In genomic region chr1:121486803-121487202, GRCm38 (mm10) we compare ENCODE assay signal across 27 mouse cellular contexts. TPM values are rescaled to one million over a fixed set of nuclear protein-coding genes. Genes with fewer than 3 reads are reported as not detected.
DNase-seq lines count a peak whose midpoint lies in the region; ATAC-seq and TF ChIP-seq lines count a peak whose summit lies in the region.
"Had no signal": no experiment of that assay in that cellular context is flagged by ENCODE, and none has a peak within 500 bp of the region (broad histone marks: within the 10 kb centered on the region; RNA-seq: fewer than 3 reads in every experiment).

No protein-coding gene starts in this region.

- H3K9me3 ChIP-seq in heart, embryonic 11.5 days (replicated peaks; ENCODE audit: control insufficient read depth, low read length) = no peaks in the 10 kb centered on the region
- no peaks in the 10 kb centered on the region for H3K9me3 ChIP-seq in liver, postnatal 0 days (ENCODE audit: low read length)
- H3K9me3 ChIP-seq: G1E had no signal

- no peaks in the 10 kb centered on the region for H3K79me2 ChIP-seq in liver, adult 2 months (ENCODE audit: control insufficient read depth, insufficient read depth, low read length)

- no peak overlapping the region for H3K27ac ChIP-seq in heart, embryonic 11.5 days (ENCODE audit: low read depth, low read length)
- no peak overlapping the region for H3K27ac ChIP-seq in liver, adult 2 months (replicated peaks; ENCODE audit: insufficient read depth, low read depth, low read length)
- no peak overlapping the region for H3K27ac ChIP-seq in liver, postnatal 0 days (ENCODE audit: low read depth)
- no peak overlapping the region for H3K27ac ChIP-seq in testis, adult 2 months (ENCODE audit: control insufficient read depth, insufficient read depth, low read depth, low read length)

- no peak overlapping the region for H3K4me3 ChIP-seq in heart, embryonic 11.5 days (ENCODE audit: low read depth, low read length)
- no peak overlapping the region for H3K4me3 ChIP-seq in liver, adult 2 months (ENCODE audit: insufficient read depth, low read depth, low read length)
- no peak overlapping the region for H3K4me3 ChIP-seq in liver, postnatal 0 days (ENCODE audit: low read depth, low read length)
- H3K4me3 ChIP-seq in testis, adult 2 months (ENCODE audit: control insufficient read depth, low read depth, low read length) = peak overlapping the region; percentile 60

- H3K4me1 ChIP-seq in heart, embryonic 11.5 days (ENCODE audit: control insufficient read depth, insufficient read depth, low read length) = no peaks in the 10 kb centered on the region
- H3K4me1 ChIP-seq in liver, adult 2 months (ENCODE audit: control insufficient read depth, insufficient read depth, low read length) = no peaks in the 10 kb centered on the region
- H3K4me1 ChIP-seq in liver, postnatal 0 days (ENCODE audit: insufficient read depth) = no peaks in the 10 kb centered on the region
- H3K4me1 ChIP-seq in testis, adult 2 months (ENCODE audit: control insufficient read depth, insufficient read depth, low read length) = no peaks in the 10 kb centered on the region

- no peak overlapping the region for H3K4me2 ChIP-seq in heart, embryonic 11.5 days
- no peak overlapping the region for H3K4me2 ChIP-seq in liver, postnatal 0 days (ENCODE audit: low read depth, low read length)

- peak; percentile 76 for DNase-seq in heart, adult 11 months
- peak; percentile 55 for DNase-seq in liver, adult 2 months (ENCODE audit: extremely low read depth, low read depth, low spot score)
- DNase-seq in liver, postnatal 0 days = no peak
- no peak for DNase-seq in testis, postnatal 14 days (ENCODE audit: low spot score)
- DNase-seq in adipocyte (ENCODE audit: low spot score) = peak; percentile 36
- DNase-seq in cerebellum, postnatal 25 days = no peak
- DNase-seq: adrenal gland, adult 2 months; adrenal gland, adult 8-10 months; adrenal gland, postnatal 10 days; adrenal gland, postnatal 14 days; adrenal gland, postnatal 25 days; adrenal gland, postnatal 36 days; B cell, adult 2 months; cerebellum, adult 11 months; cerebellum, adult 11-12 months; cerebellum, adult 18-20 months had no signal

- no peaks in the 10 kb centered on the region for H3K27me3 ChIP-seq in heart, embryonic 11.5 days (ENCODE audit: control insufficient read depth, insufficient read depth, low read length)
- no peaks in the 10 kb centered on the region for H3K27me3 ChIP-seq in liver, adult 2 months (ENCODE audit: control insufficient read depth, insufficient read depth, low read length)
- no peaks in the 10 kb centered on the region for H3K27me3 ChIP-seq in liver, postnatal 0 days (ENCODE audit: insufficient read depth, low read length)
- no peaks in the 10 kb centered on the region for H3K27me3 ChIP-seq in testis, adult 2 months (ENCODE audit: control insufficient read depth, insufficient read depth, low read length)
- H3K27me3 ChIP-seq: CH12.LX, Patski had no signal

- peaks cover 22% of the 10 kb centered on the region for H3K36me3 ChIP-seq in heart, embryonic 11.5 days (ENCODE audit: control insufficient read depth, insufficient read depth, low read length)
- peaks cover 28% of the 10 kb centered on the region for H3K36me3 ChIP-seq in liver, adult 2 months (ENCODE audit: control insufficient read depth, insufficient read depth, low read length)
- peaks cover 40% of the 10 kb centered on the region for H3K36me3 ChIP-seq in liver, postnatal 0 days (replicated peaks; ENCODE audit: insufficient read depth, low read length)
- H3K36me3 ChIP-seq in testis, adult 2 months (ENCODE audit: control insufficient read depth, insufficient read depth, low read length) = no peaks in the 10 kb centered on the region; the same call in 1 of the 2 replicates

- no peak for TF ChIP-seq POLR2A in liver, adult 2 months (IDR thresholded peaks at IDR 0.05; ENCODE audit: extremely low read depth, insufficient read depth, low read length)
- TF ChIP-seq POLR2A in testis, adult 2 months (IDR thresholded peaks at IDR 0.05; ENCODE audit: control insufficient read depth, low read depth, low read length) = peak; percentile 53; the same call in 1 of the 2 replicates

- WGBS in heart, embryonic 11.5 days (ENCODE audit: insufficient replicate concordance) = 92% methylated on average over 6 of the region's 6 CpGs
- WGBS in liver, adult 2 months = 88% methylated on average over 6 of the region's 6 CpGs
- 80% methylated on average over 6 of the region's 6 CpGs for WGBS in liver, postnatal 0 days (ENCODE audit: insufficient replicate concordance)

- no peak for ATAC-seq in heart, embryonic 11.5 days (replicated peaks; ENCODE audit: insufficient number of reproducible peaks, low FRiP score, low TSS enrichment)
- no peak for ATAC-seq in liver, postnatal 0 days
- ATAC-seq: activated CD4-positive, CD25-positive, alpha-beta regulatory T cell, adult 4 months; CD4-positive, CD25-positive, alpha-beta regulatory T cell, adult 4 months; Patski had no signal

- H3K9ac ChIP-seq in heart, embryonic 11.5 days (ENCODE audit: low read depth, low read length) = no peak overlapping the region
- H3K9ac ChIP-seq in liver, adult 2 months (ENCODE audit: low read depth, low read length) = no peak overlapping the region
- no peak overlapping the region for H3K9ac ChIP-seq in liver, postnatal 0 days (replicated peaks)

- TF ChIP-seq EP300 in liver, postnatal 0 days (IDR thresholded peaks at IDR 0.05; ENCODE audit: low read depth) = no peak

- TF ChIP-seq CTCF in liver, adult 2 months (IDR thresholded peaks at IDR 0.05; ENCODE audit: low read depth, low read length) = no peak
- TF ChIP-seq CTCF in liver, postnatal 0 days (IDR thresholded peaks at IDR 0.05; ENCODE audit: low read depth) = no peak
- TF ChIP-seq CTCF in testis, adult 2 months (IDR thresholded peaks at IDR 0.05; ENCODE audit: control insufficient read depth, insufficient read depth, insufficient replicate concordance, low read depth, low read length) = no peak

RNA-seq across cellular contexts. Expression of gene Htr5b, which starts 41.5 kb away (rescaled TPM):
- polyA plus RNA-seq in heart, embryonic 11.5 days (2014; fragmentation: Nextera tagmentation; extraction: Ambion mirVana) = 0.11 and 0.26 TPM in 2 replicates
- total RNA-seq in liver, adult 2 months (2014; rRNA removed) = not detected in 2 replicates
- polyA plus RNA-seq in liver, adult 2 months (2012; rRNA removed) = not detected in 2 replicates
- polyA plus RNA-seq in liver, postnatal 0 days (2015; fragmentation: Nextera tagmentation; extraction: Ambion mirVana) = not detected in 2 replicates
- polyA plus RNA-seq in testis, adult 2 months (2012; rRNA removed) = 6.7 and 7.7 TPM in 2 replicates
- total RNA-seq: adrenal gland, adult 18-20 months; adrenal gland, adult 2 months; adrenal gland, adult 8-10 months; adrenal gland, postnatal 10 days; adrenal gland, postnatal 14 days; adrenal gland, postnatal 25 days; adrenal gland, postnatal 36 days; adrenal gland, postnatal 4 days; CH12.LX; MEL had no signal
- polyA plus RNA-seq: activated CD4-positive, CD25-positive, alpha-beta regulatory T cell, adult 4 months; adrenal gland, adult 2 months; C2C12; G1E; Patski had no signal

RNA-seq across cellular contexts. Expression of gene Ccdc93, which starts 56.0 kb away (rescaled TPM):
- 7.6 and 7.9 TPM in 2 replicates for polyA plus RNA-seq in heart, embryonic 11.5 days (2014; fragmentation: Nextera tagmentation; extraction: Ambion mirVana)
- total RNA-seq in liver, adult 2 months (2014; rRNA removed) = 6.9 TPM in 2 replicates
- polyA plus RNA-seq in liver, adult 2 months (2012; rRNA removed) = 3.6 and 4.5 TPM in 2 replicates
- polyA plus RNA-seq in liver, postnatal 0 days (2015; fragmentation: Nextera tagmentation; extraction: Ambion mirVana) = 2.9 and 3.1 TPM in 2 replicates
- polyA plus RNA-seq in testis, adult 2 months (2012; rRNA removed) = 5.2 and 5.8 TPM in 2 replicates

Comparison
In these comparisons a context has a peak if more than half of its experiments do, and no peak if none do; other contexts are left out.
1. DNase-seq: peak in heart, adult 11 months (single experiment), liver, adult 2 months (single experiment) and adipocyte (single experiment); none in liver, postnatal 0 days (single experiment), testis, postnatal 14 days (single experiment) and cerebellum, postnatal 25 days (0 of 2).